Mouse (Mus musculus) C2C12 (cell line): ENCODE measurements around the gene Olfr507. TPM values are rescaled to one million over a fixed set of nuclear protein-coding genes. Genes with fewer than 3 reads are reported as not detected.

Experiments
- H3K27me3 ChIP-seq: one replicate; pipeline ENCODE4 v1.6.1; 2011; ENCODE audit not compliant: control insufficient read depth, insufficient read depth, insufficient read length
- H3K36me3 ChIP-seq: one replicate; pipeline ENCODE4 v1.6.1; 2011; ENCODE audit not compliant: control insufficient read depth, insufficient read depth
- H3K4me3 ChIP-seq: one replicate; pipeline ENCODE4 v1.5.1; 2011; ENCODE audit warnings: mild to moderate bottlenecking, control low read depth; ENCODE audit not compliant: poor library complexity, insufficient read depth, severe bottlenecking
- H3K79me2 ChIP-seq: one replicate; pipeline ENCODE4 v1.6.1; 2011; ENCODE audit not compliant: control insufficient read depth, insufficient read depth
- H3K79me3 ChIP-seq: one replicate; pipeline ENCODE4 v1.6.1; 2011; ENCODE audit warnings: low read depth, control low read depth
- H3ac ChIP-seq: one replicate; pipeline ENCODE3; 2011; ENCODE audit warnings: low read depth; ENCODE audit not compliant: control insufficient read depth, insufficient read length
- CEBPB ChIP-seq: IDR thresholded peaks from one replicate; pipeline ENCODE4 v1.6.1; 2011; ENCODE audit warnings: low read depth, mild to moderate bottlenecking, control low read depth, moderate library complexity
- CTCF ChIP-seq: IDR thresholded peaks from one replicate; pipeline ENCODE4 v1.5.1; 2011; ENCODE audit not compliant: control insufficient read depth, insufficient read depth, insufficient read length
- FOSL1 ChIP-seq: IDR thresholded peaks from one replicate; pipeline ENCODE4 v1.8.0; 2011; ENCODE audit warnings: mild to moderate bottlenecking, low read length; ENCODE audit not compliant: poor library complexity, insufficient read depth, severe bottlenecking
- MAX ChIP-seq: IDR thresholded peaks from one replicate; pipeline ENCODE4 v1.6.1; 2011; ENCODE audit warnings: mild to moderate bottlenecking, control low read depth
- MYOD1 ChIP-seq: IDR thresholded peaks from one replicate; pipeline ENCODE4 v1.6.1; 2011; ENCODE audit warnings: low read depth; ENCODE audit not compliant: control insufficient read depth, insufficient read length
- MYOG ChIP-seq: IDR thresholded peaks from one replicate; pipeline ENCODE4 v1.6.1; 2011; ENCODE audit not compliant: control insufficient read depth, insufficient read length; ENCODE audit errors: extremely low read depth
- USF1 ChIP-seq: IDR thresholded peaks from one replicate; pipeline ENCODE4 v1.6.1; 2011; ENCODE audit warnings: low read depth, mild to moderate bottlenecking, control low read depth, moderate library complexity
- polyA plus RNA-seq: library from polyadenylated mRNA; unstranded; fragments of >200 nt; fragmentation: generic; extraction: Trizol; gene quantifications from one replicate; pipeline ENCODE4 v1.2.1, GENCODE M21; 2012; ENCODE audit warnings: missing spikeins

The Olfr507 gene
- polyA plus RNA-seq, 1 experiment: not detected

- no peak for TF ChIP-seq FOSL1
- TF ChIP-seq MYOD1: no peak
- no peak for TF ChIP-seq MYOG
- TF ChIP-seq USF1: no peak
- no peak for TF ChIP-seq CTCF
- TF ChIP-seq MAX: no peak
- no peak for TF ChIP-seq CEBPB
- Histone ChIP-seq H3ac (no peak within 1 kb of the TSS), H3K4me3 (no peak within 1 kb of the TSS), H3K79me3 (no peaks in the 10 kb centered on the region), H3K27me3 (no peaks in the 10 kb centered on the region), H3K79me2 (no peaks in the 10 kb centered on the region), H3K36me3 (no peaks in the 10 kb centered on the region)
Observed at GRCm38 (mm10) chr7:108651806-108652205, 30.2 kb downstream of the Olfr507 start, which contains the start of gene Olfr509. Gene Olfr509, minus strand, starts transcription at chr7:108651906.

DNA sequence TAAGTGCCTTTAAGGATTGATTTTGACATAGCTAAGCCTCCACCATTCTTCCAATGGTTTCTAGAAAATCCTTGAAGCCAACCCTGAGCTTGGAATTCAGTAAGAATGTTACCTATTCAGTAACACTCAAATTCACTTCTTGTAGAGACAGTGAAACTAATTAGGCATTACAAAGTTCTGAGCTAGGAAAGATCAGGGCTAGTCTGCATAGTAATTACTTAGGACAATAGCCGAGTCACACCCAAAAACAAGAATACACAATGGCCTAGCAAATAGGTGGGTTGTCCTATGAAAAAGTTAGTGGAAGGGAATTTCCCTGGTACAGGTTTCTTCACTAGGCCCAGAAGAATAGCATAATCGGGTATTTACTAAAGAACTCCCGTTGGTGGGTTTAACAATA, 40.8 kb downstream of the Olfr507 start:
- no peaks in the 10 kb centered on the region for H3K27me3 ChIP-seq
- no peaks in the 10 kb centered on the region for H3K79me3 ChIP-seq
- no peak overlapping the region for H3ac ChIP-seq
- no peak overlapping the region for H3K4me3 ChIP-seq
- TF ChIP-seq MYOD1: no peak
- TF ChIP-seq USF1: no peak
- TF ChIP-seq CTCF: no peak
- no peak for TF ChIP-seq FOSL1
- TF ChIP-seq MAX: no peak
- TF ChIP-seq MYOG: no peak
- TF ChIP-seq CEBPB: no peak
- H3K79me2 ChIP-seq: no peaks in the 10 kb centered on the region
- no peaks in the 10 kb centered on the region for H3K36me3 ChIP-seq

DNA sequence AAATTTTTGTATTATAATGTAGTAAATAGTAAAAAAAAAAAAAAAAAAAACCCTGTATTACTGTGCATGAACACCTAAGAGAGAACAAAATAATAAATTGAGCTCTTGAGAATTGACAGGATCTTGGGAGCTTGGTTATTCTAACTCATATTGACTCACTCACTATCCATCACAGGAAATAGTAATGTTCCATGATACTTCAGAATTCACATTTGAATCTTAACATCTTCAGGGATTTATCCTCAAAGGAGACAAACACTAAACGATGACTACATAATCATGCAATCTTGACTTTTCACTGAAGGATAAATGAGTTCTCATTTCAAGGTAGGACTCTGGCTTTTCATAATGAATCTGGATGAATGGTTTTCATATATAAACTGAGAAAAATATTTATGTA, 44.5 kb downstream of the Olfr507 start, which contains the start of gene Olfr510:
Gene Olfr510 (plus strand): TSS at position 301 of the 400 bp plus-strand sequence.
- no peaks in the 10 kb centered on the region for H3K36me3 ChIP-seq
- H3K79me2 ChIP-seq: no peaks in the 10 kb centered on the region
- H3K4me3 ChIP-seq: no peak within 1 kb of the TSS
- no peaks in the 10 kb centered on the region for H3K27me3 ChIP-seq
- TF ChIP-seq MYOD1: no peak
- no peak for TF ChIP-seq MAX
- no peak for TF ChIP-seq FOSL1
- no peak for TF ChIP-seq USF1
- TF ChIP-seq CTCF: no peak
- H3K79me3 ChIP-seq: no peaks in the 10 kb centered on the region
- no peak within 1 kb of the TSS for H3ac ChIP-seq

- no peaks in the 10 kb centered on the region for H3K79me3 ChIP-seq
- H3K4me3 ChIP-seq: no peak overlapping the region
- H3K27me3 ChIP-seq: no peaks in the 10 kb centered on the region
- no peak overlapping the region for H3ac ChIP-seq
- H3K79me2 ChIP-seq: no peaks in the 10 kb centered on the region
- TF ChIP-seq MYOG (no peak), MAX (no peak), USF1 (no peak), CEBPB (no peak), CTCF (no peak), FOSL1 (no peak)
- no peaks in the 10 kb centered on the region for H3K36me3 ChIP-seq
Observed at GRCm38 (mm10) chr7:108671058-108671457, 49.4 kb downstream of the Olfr507 start.

Other genes with a start within 250 kb of the Olfr507 start
- gene Olfr495, start 228.6 kb upstream of the Olfr507 start, polyA plus RNA-seq: not detected
- gene Olfr497, start 201.4 kb upstream of the Olfr507 start, polyA plus RNA-seq: not detected
- gene Olfr498, start 156.5 kb upstream of the Olfr507 start, polyA plus RNA-seq: not detected
- gene Olfr502, start 96.7 kb upstream of the Olfr507 start, polyA plus RNA-seq: not detected
- not detected for gene Olfr503, start 77.3 kb upstream of the Olfr507 start, polyA plus RNA-seq
- gene Olfr504, start 56.0 kb upstream of the Olfr507 start, polyA plus RNA-seq: not detected
- gene Olfr506, start 11.0 kb upstream of the Olfr507 start, polyA plus RNA-seq: 0.01 TPM
- gene Olfr508, start 8.2 kb downstream of the Olfr507 start, polyA plus RNA-seq: not detected
- not detected for gene Olfr509, start 30.1 kb downstream of the Olfr507 start, polyA plus RNA-seq
- not detected for gene Olfr510, start 44.6 kb downstream of the Olfr507 start, polyA plus RNA-seq
- not detected for gene Olfr512, start 91.5 kb downstream of the Olfr507 start, polyA plus RNA-seq
- gene Olfr513, start 129.2 kb downstream of the Olfr507 start, polyA plus RNA-seq: not detected
- not detected for gene Olfr514, start 204.2 kb downstream of the Olfr507 start, polyA plus RNA-seq
- gene Olfr516, start 228.7 kb downstream of the Olfr507 start, polyA plus RNA-seq: not detected